Comparison of ENCODE assay signal across 8 mouse cellular contexts in the genomic region with DNA sequence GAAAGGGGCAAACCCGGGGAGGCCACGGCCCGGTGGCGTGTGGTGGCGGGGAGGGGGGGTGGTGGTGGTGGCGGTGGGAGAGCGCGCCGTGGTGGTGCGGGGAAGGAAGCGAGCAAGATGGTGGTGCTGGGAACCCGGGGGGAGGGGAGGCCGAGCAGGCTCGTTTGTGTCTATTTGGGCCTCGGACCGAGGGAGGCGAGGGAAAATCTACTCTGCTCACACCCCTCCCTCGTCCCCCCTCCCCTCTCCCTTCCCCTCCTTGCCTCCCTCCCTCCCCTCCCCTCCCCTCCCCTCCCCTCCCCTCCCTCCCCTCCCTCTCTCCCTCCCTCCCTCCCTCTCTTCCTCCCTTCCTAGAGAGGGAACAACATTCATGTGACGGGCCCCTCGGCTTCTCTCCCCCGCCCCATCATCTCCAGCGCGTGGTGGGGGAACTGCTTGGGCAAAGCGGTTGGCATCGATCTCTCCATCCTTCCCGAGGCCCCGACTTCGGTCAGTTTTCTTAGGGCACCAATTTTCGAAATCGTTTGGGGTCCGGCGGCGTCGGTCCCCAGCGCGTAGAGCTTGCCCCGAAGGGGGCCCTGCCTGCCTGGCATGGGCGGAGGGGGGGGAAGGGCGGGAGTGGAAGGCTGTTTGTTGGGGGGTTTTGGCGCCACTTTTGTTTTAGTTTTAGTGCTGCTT. TPM values are rescaled to one million over a fixed set of nuclear protein-coding genes. Genes with fewer than 3 reads are reported as not detected.
DNase-seq lines count a peak whose midpoint lies in the region; ATAC-seq and TF ChIP-seq lines count a peak whose summit lies in the region.

No protein-coding gene starts in this region.

- H3K27me3 ChIP-seq in C2C12 (ENCODE audit: control insufficient read depth, insufficient read depth, insufficient read length) = no peaks in the 10 kb centered on the region
- no peaks in the 10 kb centered on the region for H3K27me3 ChIP-seq in heart, embryonic 13.5 days (replicated peaks)
- H3K27me3 ChIP-seq in liver, embryonic 15.5 days = no peaks in the 10 kb centered on the region
- H3K27me3 ChIP-seq in neural tube, embryonic 12.5 days (replicated peaks) = no peaks in the 10 kb centered on the region

- TF ChIP-seq CTCF in C2C12 (IDR thresholded peaks at IDR 0.05; ENCODE audit: control insufficient read depth, insufficient read depth, insufficient read length) = no peak
- TF ChIP-seq CTCF in embryonic fibroblast, embryonic 13.5 days (IDR thresholded peaks at IDR 0.05; ENCODE audit: borderline replicate concordance, insufficient read depth, low read length) = no peak

- WGBS in heart, embryonic 13.5 days = 9% methylated on average over 15 of the region's 40 CpGs
- WGBS in liver, embryonic 15.5 days (ENCODE audit: insufficient replicate concordance) = 5% methylated on average over 21 of the region's 40 CpGs
- WGBS in neural tube, embryonic 12.5 days = 28% methylated on average over 17 of the region's 40 CpGs

- peak overlapping the region; percentile 98 for H3K9ac ChIP-seq in heart, embryonic 13.5 days
- peak overlapping the region; percentile 93 for H3K9ac ChIP-seq in liver, embryonic 15.5 days
- peak overlapping the region; percentile 86 for H3K9ac ChIP-seq in neural tube, embryonic 12.5 days

- H3K9me3 ChIP-seq in heart, embryonic 13.5 days = no peaks in the 10 kb centered on the region
- H3K9me3 ChIP-seq in liver, embryonic 15.5 days (replicated peaks) = no peaks in the 10 kb centered on the region
- H3K9me3 ChIP-seq in neural tube, embryonic 12.5 days = no peaks in the 10 kb centered on the region

- peaks cover 43% of the 10 kb centered on the region for H3K79me3 ChIP-seq in C2C12 (ENCODE audit: low read depth)

- H3K27ac ChIP-seq in embryonic fibroblast, embryonic 13.5 days (ENCODE audit: insufficient read depth, low read length) = peak overlapping the region; percentile 88
- peak overlapping the region; percentile 100 for H3K27ac ChIP-seq in heart, embryonic 13.5 days (replicated peaks)
- H3K27ac ChIP-seq in liver, embryonic 15.5 days (replicated peaks) = peak overlapping the region; percentile 94
- peak overlapping the region; percentile 96 for H3K27ac ChIP-seq in neural tube, embryonic 12.5 days

- peaks cover 48% of the 10 kb centered on the region for H3K79me2 ChIP-seq in C2C12 (ENCODE audit: control insufficient read depth, insufficient read depth)

- peak overlapping the region; percentile 70 for H3K4me2 ChIP-seq in heart, embryonic 13.5 days
- H3K4me2 ChIP-seq in liver, embryonic 15.5 days = peak overlapping the region; percentile 65
- H3K4me2 ChIP-seq in neural tube, embryonic 12.5 days (replicated peaks) = peak overlapping the region; percentile 57

- peaks cover 3% of the 10 kb centered on the region; the same call in 1 of the 2 replicates for H3K4me1 ChIP-seq in embryonic fibroblast, embryonic 13.5 days (ENCODE audit: control insufficient read depth, insufficient read depth, low read length)
- peaks cover 9% of the 10 kb centered on the region for H3K4me1 ChIP-seq in heart, embryonic 13.5 days
- peaks cover 5% of the 10 kb centered on the region; the same call in 1 of the 2 replicates for H3K4me1 ChIP-seq in liver, embryonic 15.5 days (replicated peaks)
- no peaks in the 10 kb centered on the region for H3K4me1 ChIP-seq in neural tube, embryonic 12.5 days

- DNase-seq in brain, adult 2 months (ENCODE audit: low read depth, low spot score) = peak; percentile 94
- DNase-seq in kidney, postnatal 10 days = peak; percentile 90
- DNase-seq in telencephalon, adult 2 months (ENCODE audit: low read depth, low spot score) = peak; percentile 64

- H3K4me3 ChIP-seq in C2C12 (ENCODE audit: insufficient read depth, poor library complexity, severe bottlenecking) = peak overlapping the region; percentile 43
- peak overlapping the region; percentile 84 for H3K4me3 ChIP-seq in embryonic fibroblast, embryonic 13.5 days (ENCODE audit: insufficient read depth, low read length)
- peak overlapping the region; percentile 68 for H3K4me3 ChIP-seq in heart, embryonic 13.5 days
- H3K4me3 ChIP-seq in liver, embryonic 15.5 days (replicated peaks) = peak overlapping the region; percentile 75
- H3K4me3 ChIP-seq in neural tube, embryonic 12.5 days = peak overlapping the region; percentile 54

- peak; percentile 53; the same call in 1 of the 2 replicates for ATAC-seq in heart, embryonic 13.5 days (ENCODE audit: extremely low read depth, insufficient number of reproducible peaks, low FRiP score, low TSS enrichment)
- peak; percentile 53 for ATAC-seq in liver, embryonic 15.5 days (ENCODE audit: insufficient read depth)
- ATAC-seq in neural tube, embryonic 12.5 days (ENCODE audit: low FRiP score, low read depth) = peak; percentile 87

- H3K36me3 ChIP-seq in C2C12 (ENCODE audit: control insufficient read depth, insufficient read depth) = no peaks in the 10 kb centered on the region
- no peaks in the 10 kb centered on the region for H3K36me3 ChIP-seq in heart, embryonic 13.5 days
- H3K36me3 ChIP-seq in liver, embryonic 15.5 days (replicated peaks) = no peaks in the 10 kb centered on the region
- no peaks in the 10 kb centered on the region for H3K36me3 ChIP-seq in neural tube, embryonic 12.5 days

- peak overlapping the region; percentile 90 for H3ac ChIP-seq in C2C12 (ENCODE audit: control insufficient read depth, insufficient read length, low read depth)

- peak; percentile 44 for TF ChIP-seq POLR2A in embryonic fibroblast, embryonic 13.5 days (IDR thresholded peaks at IDR 0.05; ENCODE audit: low read depth, low read length)

TF ChIP-seq in C2C12, 6 proteins besides CTCF, POLR2A, EP300 and RAD21:
- TF ChIP-seq CEBPB (IDR thresholded peaks at IDR 0.05; ENCODE audit: low read depth) (no peak), MYOD1 (IDR thresholded peaks at IDR 0.05; ENCODE audit: control insufficient read depth, insufficient read length, low read depth) (no peak), USF1 (IDR thresholded peaks at IDR 0.05; ENCODE audit: low read depth) (no peak), MYOG (IDR thresholded peaks at IDR 0.05; ENCODE audit: control insufficient read depth, extremely low read depth, insufficient read length) (no peak), MAX (IDR thresholded peaks at IDR 0.05) (no peak), FOSL1 (IDR thresholded peaks at IDR 0.05; ENCODE audit: insufficient read depth, low read length, poor library complexity, severe bottlenecking) (no peak)
TF ChIP-seq in C2C12: peak in this region for 0.

RNA-seq across cellular contexts. Expression of a gene that starts 1.4 kb away (rescaled TPM):
- 8.4 TPM for polyA plus RNA-seq in C2C12 (2012; fragmentation: generic; extraction: Trizol)
- 60.8 and 75.8 TPM in 2 replicates for polyA plus RNA-seq in embryonic fibroblast, embryonic 13.5 days (2011; ENCODE audit: insufficient read length, low read depth, missing spikeins)
- 24.9 and 27.1 TPM in 2 replicates for polyA plus RNA-seq in heart, embryonic 13.5 days (2015; fragmentation: Nextera tagmentation; extraction: Ambion mirVana)
- 23.2 and 25.7 TPM in 2 replicates for polyA plus RNA-seq in liver, embryonic 15.5 days (2015; fragmentation: Nextera tagmentation; extraction: Ambion mirVana)
- 36.9 and 37.5 TPM in 2 replicates for polyA plus RNA-seq in neural tube, embryonic 12.5 days (2016; fragmentation: Nextera tagmentation; extraction: Ambion mirVana)

Comparison
In these comparisons a context has a peak if more than half of its experiments do, and no peak if none do; other contexts are left out.
1. Peak in every context shown above with its lines: DNase-seq, ATAC-seq, H3K4me3 ChIP-seq and H3K27ac ChIP-seq.